Mouse (Mus musculus) limb, embryonic 15.5 days (tissue): ENCODE results near the gene Piga. TPM values are rescaled to one million over a fixed set of nuclear protein-coding genes. Genes with fewer than 3 reads are reported as not detected.

Experiments used
- ATAC-seq: fragments of 200-750 bp; cut with Nextera tagmentation; 2 replicates; pipeline ENCODE4 v1.8.0; 2017; ENCODE audit warnings: low read depth, moderate TSS enrichment; ENCODE audit not compliant: insufficient number of reproducible peaks, low FRiP score, low TSS enrichment
- H3K27ac ChIP-seq: fragments of 300-500 bp; sonication (generic); 2 replicates; pipeline ENCODE4 v1.5.1; 2015; ENCODE audit warnings: moderate library complexity, mild to moderate bottlenecking, inconsistent platforms
- H3K27me3 ChIP-seq: fragments of 300-500 bp; sonication (generic); 2 replicates; pipeline ENCODE4 v1.6.1; 2015; ENCODE audit warnings: inconsistent platforms
- H3K36me3 ChIP-seq: fragments of 300-500 bp; sonication (generic); 2 replicates; pipeline ENCODE4 v1.6.1; 2015; ENCODE audit warnings: inconsistent platforms
- H3K4me1 ChIP-seq: fragments of 300-500 bp; sonication (generic); 2 replicates; pipeline ENCODE4 v1.6.1; 2015; ENCODE audit warnings: inconsistent platforms
- H3K4me2 ChIP-seq: fragments of 300-500 bp; sonication (generic); 2 replicates; pipeline ENCODE4 v1.6.1; 2015; ENCODE audit warnings: mild to moderate bottlenecking, inconsistent platforms
- H3K4me3 ChIP-seq: fragments of 300-500 bp; sonication (generic); 2 replicates; pipeline ENCODE4 v1.5.1; 2015; ENCODE audit warnings: mild to moderate bottlenecking, inconsistent platforms
- H3K9ac ChIP-seq: fragments of 300-500 bp; sonication (generic); 2 replicates; pipeline ENCODE4 v1.6.1; 2015; ENCODE audit warnings: inconsistent platforms
- H3K9me3 ChIP-seq: fragments of 300-500 bp; sonication (generic); 2 replicates; pipeline ENCODE4 v1.6.1; 2016; ENCODE audit warnings: inconsistent platforms
- WGBS: fragments of 180-500 bp; shearing (Covaris S2); methylation state at CpG from one replicate; pipeline ENCODE4 v1.1.7; 2015; 5-methylcytosine and 5-hydroxymethylcytosine counted together
- polyA plus RNA-seq: library from polyadenylated mRNA; unstranded; fragments of >200 nt; fragmentation: Nextera tagmentation; extraction: Ambion mirVana; gene quantifications from 2 replicates; pipeline ENCODE4 v1.2.1, GENCODE M21; 2015

Gene Piga
- polyA plus RNA-seq, 1 experiment from 2014 or later: 12.4 TPM

DNA sequence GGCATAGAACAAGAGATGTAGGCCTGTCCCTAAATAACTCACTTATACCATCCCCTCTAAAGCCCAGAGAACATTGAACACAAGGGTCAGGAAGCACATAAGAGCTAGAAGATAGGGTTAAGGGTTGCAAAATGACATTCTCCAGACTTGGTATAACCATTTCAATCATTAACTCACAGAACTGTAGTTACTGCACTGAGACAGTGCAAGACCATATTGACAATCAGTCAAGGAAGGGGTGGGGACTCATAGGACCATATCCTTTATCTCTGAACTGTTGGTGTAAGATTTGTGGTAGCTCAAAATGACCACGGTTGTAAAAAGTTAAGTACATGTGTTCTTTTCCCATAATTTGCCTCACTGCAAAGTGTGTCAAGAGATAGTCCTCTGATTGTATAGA lies 9.0 kb upstream of the Piga start:
- no peak overlapping the region for H3K27ac ChIP-seq
- no peak overlapping the region for H3K4me2 ChIP-seq
- WGBS: 72% methylated on average over 1 of the region's 1 CpGs
- no peaks in the 10 kb centered on the region for H3K4me1 ChIP-seq
- no peaks in the 10 kb centered on the region for H3K36me3 ChIP-seq
- no peak overlapping the region for H3K9ac ChIP-seq
- no peak for ATAC-seq
- H3K9me3 ChIP-seq: no peaks in the 10 kb centered on the region
- peaks cover 4% of the 10 kb centered on the region; the same call in 1 of the 2 replicates for H3K27me3 ChIP-seq
- H3K4me3 ChIP-seq: no peak overlapping the region

DNA sequence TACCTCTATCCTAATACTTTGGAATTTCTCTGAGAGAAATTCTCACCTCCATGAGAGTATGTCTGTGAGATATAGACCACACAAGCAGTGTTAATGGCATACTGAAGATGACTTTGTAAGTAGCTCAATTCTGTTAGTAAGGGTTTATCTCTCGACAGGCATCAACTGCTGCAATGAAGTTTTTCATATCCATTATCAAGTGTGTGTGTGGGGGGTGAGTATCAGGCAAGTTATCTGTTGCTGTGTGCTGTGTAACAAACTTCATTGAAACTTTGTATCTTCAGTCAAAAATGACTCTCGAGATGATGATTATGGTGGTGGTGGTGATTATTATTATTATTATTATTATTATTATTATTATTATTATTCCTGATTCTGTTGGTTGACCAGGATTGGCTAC lies 2.8 kb upstream of the Piga start:
- no peak for ATAC-seq
- Histone ChIP-seq H3K4me2 (no peak overlapping the region), H3K4me1 (no peaks in the 10 kb centered on the region), H3K27ac (no peak overlapping the region), H3K9ac (no peak overlapping the region), H3K9me3 (no peaks in the 10 kb centered on the region), H3K4me3 (no peak overlapping the region), H3K27me3 (peaks cover 4% of the 10 kb centered on the region; the same call in 1 of the 2 replicates), H3K36me3 (no peaks in the 10 kb centered on the region)
- 72% methylated on average over 2 of the region's 2 CpGs for WGBS

DNA sequence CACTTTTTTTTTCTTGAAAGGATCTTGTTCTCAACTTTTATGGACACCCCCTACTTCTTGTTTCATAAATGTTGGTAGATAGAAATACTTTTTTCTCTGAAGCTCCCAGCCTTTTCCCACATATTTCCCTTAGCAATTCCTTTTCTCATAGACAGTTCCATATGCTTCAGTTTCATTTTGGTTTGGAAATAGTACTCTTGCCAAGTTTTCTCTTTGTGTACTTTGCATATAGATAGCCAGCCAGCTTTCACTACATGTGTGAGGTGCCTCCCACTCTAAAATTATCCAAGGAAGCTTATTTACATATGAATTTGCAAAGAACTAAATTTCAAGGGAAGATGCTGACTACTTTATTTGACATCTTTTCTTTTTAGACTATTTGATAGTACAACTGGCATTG lies 1.6 kb upstream of the Piga start:
- no peak overlapping the region for H3K4me3 ChIP-seq
- no peak overlapping the region for H3K4me2 ChIP-seq
- ATAC-seq: no peak
- H3K4me1 ChIP-seq: no peaks in the 10 kb centered on the region
- peaks cover 5% of the 10 kb centered on the region; the same call in 1 of the 2 replicates for H3K27me3 ChIP-seq
- H3K9ac ChIP-seq: no peak overlapping the region
- H3K27ac ChIP-seq: no peak overlapping the region
- no peaks in the 10 kb centered on the region for H3K36me3 ChIP-seq
- H3K9me3 ChIP-seq: no peaks in the 10 kb centered on the region

DNA sequence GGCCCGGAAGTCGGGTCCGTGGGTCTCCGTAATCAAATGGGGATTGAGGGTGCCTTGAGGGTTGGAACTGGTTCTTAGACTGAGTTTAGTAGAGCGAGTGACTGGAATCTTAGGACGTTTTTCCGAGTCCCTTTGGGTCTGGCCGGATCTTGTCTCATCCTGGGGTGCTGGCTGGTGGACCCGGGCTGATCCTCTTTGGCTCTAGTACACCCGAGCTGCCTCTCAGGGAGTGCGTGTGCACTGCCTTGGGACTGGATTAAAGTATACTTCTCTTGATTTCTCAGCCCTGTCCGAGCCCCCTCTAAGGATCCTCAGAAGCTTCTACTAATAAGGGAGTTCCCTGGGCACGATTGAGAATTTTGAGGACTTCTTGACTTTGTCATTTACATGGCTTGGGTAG lies 368 bp downstream of the Piga start:
- Histone ChIP-seq H3K4me1 (no peaks in the 10 kb centered on the region), H3K4me3 (peak overlapping the region; percentile 53), H3K36me3 (no peaks in the 10 kb centered on the region), H3K4me2 (peak overlapping the region; percentile 42), H3K9ac (peak overlapping the region; percentile 50; the same call in 1 of the 2 replicates), H3K9me3 (no peaks in the 10 kb centered on the region), H3K27ac (peak overlapping the region; percentile 69), H3K27me3 (0 out of 2 replicates have a peak, but pooled peaks cover 5% of the 10 kb centered on the region)
- 0 out of 2 replicates have a peak, but pooled peaks have one; percentile 3 for ATAC-seq
- WGBS: 23% methylated on average over 13 of the region's 13 CpGs

DNA sequence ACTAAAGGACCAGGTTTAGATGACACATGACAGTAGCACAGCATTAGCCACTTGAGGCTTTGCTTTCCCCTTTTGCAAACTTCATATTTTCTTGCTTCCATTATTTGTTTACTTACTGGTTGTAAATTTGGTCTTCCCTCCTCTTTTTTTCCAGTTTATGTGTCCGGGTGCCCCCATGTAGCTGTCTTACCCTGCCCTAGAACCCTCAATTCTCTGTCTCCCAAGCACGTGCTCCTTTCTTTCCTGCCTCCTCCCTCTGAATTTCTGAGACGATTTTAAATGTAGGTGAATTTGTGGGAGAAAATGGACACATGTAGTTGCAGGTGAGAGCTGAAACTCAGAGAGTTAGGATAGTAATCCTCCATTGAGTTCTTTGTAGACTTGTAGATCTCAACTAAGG lies 931 bp downstream of the Piga start:
- Histone ChIP-seq H3K9ac (no peak overlapping the region), H3K4me3 (peak overlapping the region; percentile 53), H3K4me2 (peak overlapping the region; percentile 42), H3K9me3 (no peaks in the 10 kb centered on the region), H3K27me3 (0 out of 2 replicates have a peak, but pooled peaks cover 5% of the 10 kb centered on the region), H3K27ac (no peak overlapping the region), H3K4me1 (no peaks in the 10 kb centered on the region), H3K36me3 (no peaks in the 10 kb centered on the region)
- WGBS: 46% methylated on average over 3 of the region's 3 CpGs
- ATAC-seq: no peak

DNA sequence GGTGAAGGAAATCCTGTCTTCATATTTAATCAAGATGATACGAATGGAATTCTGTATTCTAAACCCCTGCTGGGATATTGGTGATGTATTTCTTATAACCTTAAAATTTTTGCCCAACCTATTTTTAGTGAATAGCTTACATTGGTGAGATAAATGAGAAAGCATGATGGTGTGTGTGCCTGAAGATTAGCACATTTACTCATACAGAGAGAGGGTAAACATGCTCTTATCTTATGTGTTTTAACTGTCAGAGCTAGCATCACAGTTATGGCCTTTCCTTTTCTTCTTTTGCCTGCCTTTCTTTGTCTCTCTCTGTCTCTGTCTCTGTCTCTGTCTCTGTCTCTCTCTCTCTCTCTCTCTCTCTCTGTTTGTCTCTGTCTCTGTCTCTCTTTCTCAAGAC lies 5.2 kb downstream of the Piga start:
- H3K27me3 ChIP-seq: peaks cover 5% of the 10 kb centered on the region; the same call in 1 of the 2 replicates

DNA sequence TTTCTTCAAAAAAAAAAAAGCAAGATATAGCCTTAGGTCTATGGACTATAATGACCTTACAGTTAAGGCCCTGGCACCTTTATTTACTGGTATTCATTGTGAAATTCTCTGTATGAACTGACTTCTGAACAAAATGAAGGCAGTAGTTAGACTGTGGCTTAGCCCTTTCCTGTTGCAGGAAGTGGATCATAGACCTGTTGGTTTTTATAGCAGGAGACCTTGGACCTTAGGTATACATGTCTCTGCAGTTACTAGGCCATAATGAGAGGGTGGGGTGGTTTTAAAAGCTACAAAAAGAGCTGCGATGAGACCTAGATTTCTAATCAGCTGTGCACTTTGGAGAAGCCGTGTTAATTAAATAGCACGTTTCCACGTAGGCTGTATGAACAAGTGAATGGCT lies 7.7 kb downstream of the Piga start:
- Histone ChIP-seq H3K27me3 (no peaks in the 10 kb centered on the region; the same call in 1 of the 2 replicates), H3K4me1 (no peaks in the 10 kb centered on the region), H3K4me2 (no peak overlapping the region), H3K9ac (no peak overlapping the region), H3K4me3 (no peak overlapping the region), H3K36me3 (no peaks in the 10 kb centered on the region; the same call in 1 of the 2 replicates), H3K27ac (no peak overlapping the region), H3K9me3 (no peaks in the 10 kb centered on the region)
- ATAC-seq: no peak
- whole genome bisulfite sequencing: 56% methylated on average over 4 of the region's 4 CpGs

More for the DNA sequence above, 5.2 kb downstream of the Piga start:
- Histone ChIP-seq H3K4me1 (no peaks in the 10 kb centered on the region), H3K9me3 (no peaks in the 10 kb centered on the region), H3K36me3 (no peaks in the 10 kb centered on the region), H3K9ac (no peak overlapping the region), H3K4me3 (no peak overlapping the region), H3K27ac (no peak overlapping the region), H3K4me2 (no peak overlapping the region)
- 76% methylated on average over 1 of the region's 1 CpGs for WGBS
- no peak for ATAC-seq

DNA sequence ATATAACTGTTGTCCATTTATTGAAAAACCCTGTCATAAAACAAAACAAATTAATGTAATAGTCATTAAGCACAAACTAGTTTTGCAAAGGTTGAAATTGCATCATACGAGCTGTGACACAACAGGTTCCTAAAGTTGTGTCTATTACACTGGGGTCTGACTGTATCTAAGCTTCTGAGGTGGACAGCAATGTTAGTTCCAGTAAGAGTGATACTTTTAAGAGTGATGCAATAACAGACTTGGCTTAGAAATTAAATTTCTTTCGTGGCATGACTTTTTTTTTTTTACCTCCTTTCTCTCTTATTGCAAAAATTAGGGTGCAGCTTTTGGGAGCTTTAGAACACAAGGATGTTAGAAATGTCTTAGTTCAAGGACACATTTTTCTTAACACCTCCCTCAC lies 8.6 kb downstream of the Piga start:
- ATAC-seq: no peak
- Histone ChIP-seq H3K4me3 (no peak overlapping the region), H3K9ac (no peak overlapping the region), H3K36me3 (no peaks in the 10 kb centered on the region; the same call in 1 of the 2 replicates), H3K4me2 (no peak overlapping the region), H3K9me3 (no peaks in the 10 kb centered on the region), H3K4me1 (no peaks in the 10 kb centered on the region), H3K27me3 (no peaks in the 10 kb centered on the region; the same call in 1 of the 2 replicates), H3K27ac (no peak overlapping the region)
- WGBS: 83% methylated on average over 2 of the region's 2 CpGs

DNA sequence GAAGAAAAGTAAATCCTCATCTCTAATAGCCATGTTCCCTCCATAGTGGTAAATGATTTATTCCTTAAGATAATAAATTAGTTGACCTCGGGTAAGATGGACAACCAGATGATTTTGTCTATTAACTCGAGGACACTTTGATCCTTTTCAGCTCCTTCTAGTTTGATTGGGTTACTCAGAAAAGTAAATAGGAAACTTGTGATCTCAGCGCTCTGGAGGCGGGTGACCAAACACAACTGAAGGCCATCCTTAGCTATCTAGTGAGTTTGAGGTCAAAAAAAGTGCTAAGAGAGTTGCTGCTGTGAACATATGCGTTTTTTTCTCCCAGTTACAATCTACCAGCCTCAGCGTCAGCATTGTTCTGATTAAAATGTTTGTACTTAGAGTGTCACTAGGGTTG lies 11.0 kb downstream of the Piga start:
- no peaks in the 10 kb centered on the region; the same call in 1 of the 2 replicates for H3K27me3 ChIP-seq
- WGBS: 84% methylated on average over 6 of the region's 6 CpGs
- ATAC-seq: no peak
- H3K4me1 ChIP-seq: no peaks in the 10 kb centered on the region
- no peak overlapping the region for H3K27ac ChIP-seq
- H3K9me3 ChIP-seq: no peaks in the 10 kb centered on the region
- H3K4me3 ChIP-seq: no peak overlapping the region
- no peaks in the 10 kb centered on the region; the same call in none of the 2 replicates for H3K36me3 ChIP-seq
- H3K9ac ChIP-seq: no peak overlapping the region
- H3K4me2 ChIP-seq: no peak overlapping the region

DNA sequence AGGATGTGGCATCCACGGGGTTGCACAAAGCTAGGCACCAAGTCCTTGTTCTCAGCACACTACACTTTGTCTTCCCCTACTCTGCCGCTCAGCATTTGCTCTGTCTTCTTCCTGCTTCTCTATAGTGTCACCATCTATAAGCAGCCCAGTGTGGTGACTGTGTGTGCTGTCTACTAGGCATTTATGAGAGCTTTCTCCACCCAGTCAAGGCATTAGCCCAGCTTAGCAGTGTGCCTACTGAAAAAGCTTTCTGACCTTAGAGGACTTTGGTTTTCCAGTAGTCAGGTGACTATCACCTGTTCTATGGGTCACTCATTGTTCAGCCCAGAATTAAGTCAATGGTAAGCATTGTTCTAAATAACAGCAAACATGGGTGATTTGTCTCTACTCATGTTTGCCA lies 11.5 kb downstream of the Piga start:
- H3K27ac ChIP-seq: no peak overlapping the region
- H3K27me3 ChIP-seq: no peaks in the 10 kb centered on the region; the same call in 1 of the 2 replicates
- H3K4me3 ChIP-seq: no peak overlapping the region
- H3K4me1 ChIP-seq: no peaks in the 10 kb centered on the region
- H3K9me3 ChIP-seq: no peaks in the 10 kb centered on the region
- H3K36me3 ChIP-seq: no peaks in the 10 kb centered on the region; the same call in none of the 2 replicates
- no peak overlapping the region for H3K4me2 ChIP-seq
- no peak overlapping the region for H3K9ac ChIP-seq
- 87% methylated on average over 2 of the region's 2 CpGs for WGBS
- no peak for ATAC-seq

DNA sequence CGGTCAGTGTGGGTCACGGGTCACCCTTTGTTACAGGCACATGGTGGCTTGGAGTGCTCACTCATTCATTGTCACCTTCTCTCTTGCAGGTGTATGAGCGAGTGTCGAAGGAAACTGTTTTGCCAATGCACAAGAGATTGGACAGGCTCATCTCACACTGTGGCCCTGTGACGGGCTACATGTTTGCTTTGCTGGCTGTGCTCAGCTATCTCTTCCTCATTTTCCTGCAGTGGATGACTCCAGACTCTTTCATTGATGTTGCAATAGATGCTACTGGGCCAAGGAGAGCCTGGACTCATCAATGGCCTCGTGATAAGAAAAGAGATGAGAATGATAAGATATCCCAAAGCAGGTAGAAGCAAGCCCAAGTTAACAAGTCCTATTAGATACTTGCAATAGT lies 12.0 kb downstream of the Piga start:
- 88% methylated on average over 6 of the region's 6 CpGs for WGBS
- Histone ChIP-seq H3K27ac (no peak overlapping the region), H3K9ac (no peak overlapping the region), H3K36me3 (no peaks in the 10 kb centered on the region; the same call in none of the 2 replicates), H3K4me2 (no peak overlapping the region), H3K27me3 (no peaks in the 10 kb centered on the region; the same call in 1 of the 2 replicates), H3K9me3 (no peaks in the 10 kb centered on the region), H3K4me1 (no peaks in the 10 kb centered on the region), H3K4me3 (no peak overlapping the region)
- ATAC-seq: no peak

DNA sequence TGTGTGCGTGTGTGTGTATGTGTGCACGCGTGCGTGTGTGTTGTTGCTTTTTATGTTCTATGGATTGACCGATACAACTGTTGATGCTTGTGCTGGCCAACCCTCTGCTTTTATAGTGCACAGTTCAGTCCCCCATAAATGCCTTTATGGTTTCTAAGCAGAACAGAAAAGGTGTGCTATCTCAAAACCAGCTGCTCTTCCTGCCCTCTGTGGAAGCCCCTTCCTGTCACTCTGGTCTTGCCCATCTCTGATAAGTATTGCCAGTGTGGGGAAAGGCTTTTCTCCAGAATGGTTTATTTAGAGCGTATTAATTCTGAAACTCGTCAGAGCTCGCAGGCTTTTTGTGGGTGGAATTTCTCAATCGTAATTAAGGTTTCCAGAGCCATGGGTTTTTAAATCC lies 13.1 kb downstream of the Piga start:
- Histone ChIP-seq H3K27me3 (no peaks in the 10 kb centered on the region; the same call in 1 of the 2 replicates), H3K36me3 (no peaks in the 10 kb centered on the region; the same call in none of the 2 replicates), H3K4me3 (no peak overlapping the region), H3K9me3 (no peaks in the 10 kb centered on the region), H3K4me2 (no peak overlapping the region), H3K4me1 (no peaks in the 10 kb centered on the region), H3K27ac (no peak overlapping the region), H3K9ac (no peak overlapping the region)
- no peak for ATAC-seq
- 95% methylated on average over 9 of the region's 9 CpGs for WGBS

DNA sequence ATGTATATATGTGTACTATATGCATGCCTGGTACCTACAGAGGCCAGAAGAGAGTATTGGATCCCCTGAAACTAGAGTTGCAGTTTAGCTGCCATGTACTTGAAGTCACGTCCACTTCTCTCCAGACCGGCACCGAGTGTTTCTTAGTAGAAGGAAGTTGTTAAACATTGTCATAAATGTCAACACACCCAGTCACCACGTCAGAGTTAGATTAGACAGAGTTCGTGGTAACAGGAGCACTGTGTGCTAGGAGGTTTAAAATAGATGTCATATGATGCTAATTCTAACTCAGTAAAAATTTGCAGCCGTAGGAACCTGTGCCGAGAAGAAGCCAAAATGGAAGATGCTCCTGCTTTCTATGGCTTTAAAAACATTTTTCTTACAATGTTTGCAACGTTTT lies 17.1 kb downstream of the Piga start, which contains the start of gene Asb11:
Gene Asb11 (plus strand): TSS at position 286 of the 400 bp plus-strand sequence.
- Histone ChIP-seq H3K36me3 (no peaks in the 10 kb centered on the region; the same call in none of the 2 replicates), H3K27me3 (peaks cover 6% of the 10 kb centered on the region; the same call in 1 of the 2 replicates), H3K4me3 (no peak within 1 kb of the TSS), H3K4me2 (no peak within 1 kb of the TSS), H3K9me3 (no peaks in the 10 kb centered on the region), H3K9ac (no peak within 1 kb of the TSS), H3K27ac (no peak within 1 kb of the TSS), H3K4me1 (no peaks in the 10 kb centered on the region)
- WGBS: 50% methylated on average over 8 of the region's 8 CpGs
- ATAC-seq: no peak
